ENCODE assay signal across 14 mouse cellular contexts in genomic region chr16:91433329-91433933, GRCm38 (mm10). TPM values are rescaled to one million over a fixed set of nuclear protein-coding genes. Genes with fewer than 3 reads are reported as not detected.
DNase-seq lines count a peak whose midpoint lies in the region; ATAC-seq and TF ChIP-seq lines count a peak whose summit lies in the region.
"Had no signal": no experiment of that assay in that cellular context is flagged by ENCODE, and none has a peak within 500 bp of the region (broad histone marks: within the 10 kb centered on the region; RNA-seq: fewer than 3 reads in every experiment).

No protein-coding gene starts in this region.

- H3K27ac ChIP-seq in heart, postnatal 0 days (ENCODE audit: low read depth), result no peak overlapping the region
- H3K27ac ChIP-seq in liver, embryonic 13.5 days, result peak overlapping the region; percentile 72
- no peak overlapping the region for H3K27ac ChIP-seq in neural tube, embryonic 15.5 days (replicated peaks)
- H3K27ac ChIP-seq: hindbrain, embryonic 12.5 days; limb, embryonic 12.5 days had no signal

- H3K9me3 ChIP-seq in heart, postnatal 0 days (replicated peaks; ENCODE audit: control insufficient read depth, low read length), result peaks cover 8% of the 10 kb centered on the region; the same call in 1 of the 2 replicates
- H3K9me3 ChIP-seq in G1E (replicated peaks), result no peaks in the 10 kb centered on the region; the same call in 1 of the 2 replicates
- H3K9me3 ChIP-seq in liver, embryonic 13.5 days (replicated peaks), result no peaks in the 10 kb centered on the region
- H3K9me3 ChIP-seq in neural tube, embryonic 15.5 days (replicated peaks), result no peaks in the 10 kb centered on the region
- H3K9me3 ChIP-seq: hindbrain, embryonic 12.5 days; limb, embryonic 12.5 days had no signal

- intact Hi-C loops in heart, postnatal 25 days (cut with DNase I), result loop anchor here (10.0 kb wide), 1 partner anchor 359 kb away; no protein-coding TSS in a partner anchor

- no peak overlapping the region for H3K9ac ChIP-seq in heart, postnatal 0 days (replicated peaks; ENCODE audit: low read depth, low read length)
- H3K9ac ChIP-seq in liver, embryonic 13.5 days, result peak overlapping the region; percentile 3; the same call in 1 of the 2 replicates
- H3K9ac ChIP-seq in neural tube, embryonic 15.5 days (replicated peaks), result no peak overlapping the region
- H3K9ac ChIP-seq: hindbrain, embryonic 12.5 days; limb, embryonic 12.5 days had no signal

- 42% methylated on average over 8 of the region's 8 CpGs for WGBS in heart, postnatal 0 days
- 19% methylated on average over 8 of the region's 8 CpGs for WGBS in liver, embryonic 13.5 days (ENCODE audit: insufficient replicate concordance)
- WGBS in neural tube, embryonic 15.5 days, result 48% methylated on average over 8 of the region's 8 CpGs

- peak; percentile 24 for DNase-seq in heart, postnatal 0 days (ENCODE audit: low spot score)
- no peak for DNase-seq in heart, postnatal 25 days (ENCODE audit: low spot score)
- DNase-seq in G1E (ENCODE audit: low spot score), result no peak
- DNase-seq in liver, embryonic 13.5 days, result peak; percentile 22
- DNase-seq in thymus, adult 18-20 months, result peak; percentile 40 to 64
- no peak for DNase-seq in adrenal gland, postnatal 36 days
- DNase-seq in neural tube, embryonic 10.5 days (ENCODE audit: extremely low spot score, low spot score), result no peak
- DNase-seq: adrenal gland, adult 8-10 months; cerebellum, postnatal 25 days; kidney, postnatal 25 days had no signal

- H3K4me1 ChIP-seq in heart, postnatal 0 days (ENCODE audit: control insufficient read depth, insufficient read depth), result peaks cover 9% of the 10 kb centered on the region
- peaks cover 49% of the 10 kb centered on the region for H3K4me1 ChIP-seq in G1E (ENCODE audit: insufficient read depth, low read depth, low read length)
- H3K4me1 ChIP-seq in liver, embryonic 13.5 days (replicated peaks), result peaks cover 51% of the 10 kb centered on the region
- H3K4me1 ChIP-seq in neural tube, embryonic 15.5 days, result no peaks in the 10 kb centered on the region
- H3K4me1 ChIP-seq: limb, embryonic 12.5 days had no signal

- no peak overlapping the region for H3K4me2 ChIP-seq in heart, postnatal 0 days (ENCODE audit: low read depth, low read length)
- H3K4me2 ChIP-seq in liver, embryonic 13.5 days, result peak overlapping the region; percentile 13
- no peak overlapping the region for H3K4me2 ChIP-seq in neural tube, embryonic 15.5 days
- H3K4me2 ChIP-seq: hindbrain, embryonic 12.5 days; limb, embryonic 12.5 days had no signal

- no peak overlapping the region for H3K4me3 ChIP-seq in heart, postnatal 0 days (ENCODE audit: low read depth, low read length)
- no peak overlapping the region for H3K4me3 ChIP-seq in G1E (ENCODE audit: low read depth, low read length)
- no peak overlapping the region for H3K4me3 ChIP-seq in liver, embryonic 13.5 days (replicated peaks)
- no peak overlapping the region for H3K4me3 ChIP-seq in neural tube, embryonic 15.5 days (replicated peaks)
- H3K4me3 ChIP-seq: hindbrain, embryonic 12.5 days; limb, embryonic 12.5 days had no signal

- TF ChIP-seq CTCF in heart, postnatal 0 days (IDR thresholded peaks at IDR 0.05; ENCODE audit: low read depth), result no peak
- TF ChIP-seq CTCF in G1E (IDR thresholded peaks at IDR 0.05; ENCODE audit: low read depth, low read length), result no peak

- no peaks in the 10 kb centered on the region for H3K36me3 ChIP-seq in heart, postnatal 0 days (replicated peaks; ENCODE audit: control insufficient read depth, insufficient read depth, low read length)
- H3K36me3 ChIP-seq in G1E (replicated peaks), result peaks cover 13% of the 10 kb centered on the region
- H3K36me3 ChIP-seq in liver, embryonic 13.5 days, result no peaks in the 10 kb centered on the region
- H3K36me3 ChIP-seq in neural tube, embryonic 15.5 days, result no peaks in the 10 kb centered on the region
- H3K36me3 ChIP-seq: hindbrain, embryonic 12.5 days; limb, embryonic 12.5 days had no signal

- peak; percentile 55; the same call in 1 of the 2 replicates for ATAC-seq in heart, postnatal 0 days (ENCODE audit: insufficient read depth, low read depth)
- peak; percentile 37 for ATAC-seq in G1E (ENCODE audit: extremely low read depth, insufficient number of reproducible peaks, low FRiP score, poor library complexity, severe bottlenecking)
- peak; percentile 82 for ATAC-seq in liver, embryonic 13.5 days (ENCODE audit: low read depth)
- ATAC-seq in neural tube, embryonic 15.5 days (ENCODE audit: low FRiP score), result no peak

- H3K27me3 ChIP-seq in heart, postnatal 0 days (ENCODE audit: control insufficient read depth, insufficient read depth, low read length), result no peaks in the 10 kb centered on the region
- no peaks in the 10 kb centered on the region for H3K27me3 ChIP-seq in G1E (ENCODE audit: insufficient read depth, low read length)
- no peaks in the 10 kb centered on the region for H3K27me3 ChIP-seq in liver, embryonic 13.5 days
- H3K27me3 ChIP-seq in neural tube, embryonic 15.5 days (replicated peaks), result no peaks in the 10 kb centered on the region
- H3K27me3 ChIP-seq: hindbrain, embryonic 12.5 days; limb, embryonic 12.5 days had no signal

- no peak for TF ChIP-seq EP300 in heart, postnatal 0 days (IDR thresholded peaks at IDR 0.05; ENCODE audit: low read depth)

RNA-seq across cellular contexts. Expression of gene Il10rb, which starts 27.5 kb away (rescaled TPM):
- total RNA-seq in heart, postnatal 0 days (2014; rRNA removed; ENCODE audit: low replicate concordance), result 44.4 and 63.3 TPM in 2 replicates
- 89.0 and 99.4 TPM in 2 replicates for polyA plus RNA-seq in heart, postnatal 0 days (2015; fragmentation: Nextera tagmentation; extraction: Ambion mirVana)
- 100 to 1,000 TPM in 1 of 2 experiments, 10 to 100 TPM in 1; 97.5 to 105 TPM for total RNA-seq in heart, postnatal 25 days (2021)
- total RNA-seq in G1E (2014; fragmentation: Nextera tagmentation) (137 and 144 TPM in 2 replicates), G1E (2017) (87.8 and 101 TPM in 2 replicates)
- polyA plus RNA-seq in G1E (2012), result 16.7 and 18.3 TPM in 2 replicates
- 25.0 and 28.1 TPM in 2 replicates for polyA plus RNA-seq in liver, embryonic 13.5 days (2015; fragmentation: Nextera tagmentation; extraction: Ambion mirVana)
- polyA plus RNA-seq in neural tube, embryonic 15.5 days (2015; fragmentation: Nextera tagmentation; extraction: Ambion mirVana), result 14.4 and 26.5 TPM in 2 replicates
- 100 to 1,000 TPM; 202 to 301 TPM for total RNA-seq in adrenal gland, postnatal 36 days (2021)

RNA-seq across cellular contexts. Expression of gene Gm21970, which starts 41.9 kb away (rescaled TPM):
- total RNA-seq in heart, postnatal 0 days (2014; rRNA removed; ENCODE audit: low replicate concordance), result 2.4 TPM in 1 of 2 replicates, not detected in the other
- 0.27 TPM in 1 of 2 replicates, not detected in the other for polyA plus RNA-seq in heart, postnatal 0 days (2015; fragmentation: Nextera tagmentation; extraction: Ambion mirVana)
- total RNA-seq in heart, postnatal 25 days (2021), result not detected
- 8.9 and 18.1 TPM in 2 replicates for total RNA-seq in G1E (2014; fragmentation: Nextera tagmentation)
- total RNA-seq in G1E (2017), result not detected in 2 replicates
- not detected in 2 replicates for polyA plus RNA-seq in G1E (2012)
- polyA plus RNA-seq in liver, embryonic 13.5 days (2015; fragmentation: Nextera tagmentation; extraction: Ambion mirVana), result not detected in 2 replicates
- polyA plus RNA-seq in neural tube, embryonic 15.5 days (2015; fragmentation: Nextera tagmentation; extraction: Ambion mirVana), result not detected in 2 replicates
- total RNA-seq in adrenal gland, postnatal 36 days (2021), result not detected
- total RNA-seq: ES-E14 had no signal
- polyA plus RNA-seq: hindbrain, embryonic 12.5 days; limb, embryonic 12.5 days had no signal

RNA-seq across cellular contexts. Expression of gene Ifnar1, which starts 51.6 kb away (rescaled TPM):
- 32.6 and 42.6 TPM in 2 replicates for total RNA-seq in heart, postnatal 0 days (2014; rRNA removed; ENCODE audit: low replicate concordance)
- polyA plus RNA-seq in heart, postnatal 0 days (2015; fragmentation: Nextera tagmentation; extraction: Ambion mirVana), result 23.7 and 24.0 TPM in 2 replicates
- total RNA-seq in heart, postnatal 25 days (2021), result 10 to 100 TPM; 30.5 to 39.7 TPM
- total RNA-seq in G1E (2014; fragmentation: Nextera tagmentation) (73.0 and 103 TPM in 2 replicates), G1E (2017) (65.5 and 72.3 TPM in 2 replicates)
- 15.1 and 16.2 TPM in 2 replicates for polyA plus RNA-seq in G1E (2012)
- 18.0 and 19.1 TPM in 2 replicates for polyA plus RNA-seq in liver, embryonic 13.5 days (2015; fragmentation: Nextera tagmentation; extraction: Ambion mirVana)
- 45.3 and 46.8 TPM in 2 replicates for polyA plus RNA-seq in neural tube, embryonic 15.5 days (2015; fragmentation: Nextera tagmentation; extraction: Ambion mirVana)
- 10 to 100 TPM; 67.0 to 83.7 TPM for total RNA-seq in adrenal gland, postnatal 36 days (2021)

Comparison
In these comparisons a context has a peak if more than half of its experiments do, and no peak if none do; other contexts are left out.
1. DNase-seq: peak in heart, postnatal 0 days (single experiment), liver, embryonic 13.5 days (single experiment) and thymus, adult 18-20 months (2 of 2); none in heart, postnatal 25 days (single experiment), G1E (single experiment), adrenal gland, postnatal 36 days (0 of 2) and neural tube, embryonic 10.5 days (single experiment).